Mouse (Mus musculus): Measurements from ENCODE around the gene Usf3.

The Usf3 gene

DNA sequence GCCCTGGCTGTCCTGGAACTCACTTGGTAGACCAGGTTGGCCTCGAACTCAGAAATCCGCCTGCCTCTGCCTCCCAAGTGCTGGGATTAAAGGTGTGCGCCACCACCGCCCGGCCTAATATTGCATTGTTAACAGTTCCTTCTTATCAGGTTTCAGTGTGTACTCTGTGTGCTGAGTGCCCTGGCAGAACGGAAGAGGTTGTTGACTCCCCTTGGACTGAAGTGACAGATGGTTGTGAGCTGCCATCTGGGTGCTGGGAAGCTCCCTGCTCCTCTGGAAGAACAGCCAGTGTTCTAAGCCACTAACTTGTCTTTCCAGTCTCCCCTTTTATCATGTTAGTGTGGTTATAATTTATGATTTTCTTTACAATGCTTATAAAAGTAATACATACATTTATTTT is 31.3 kb downstream of the Usf3 start:
- Histone ChIP-seq H3K4me1 (replicated peaks; ENCODE audit: low read depth, low read length) (peaks cover 12% of the 10 kb centered on the region), H3K36me3 (ENCODE audit: insufficient read depth, low read length) (peaks cover 18% of the 10 kb centered on the region), H3K27me3 (ENCODE audit: insufficient read depth, low read length) (no peaks in the 10 kb centered on the region), H3K4me3 (replicated peaks; ENCODE audit: low read length) (no peak overlapping the region), H3K9me3 (ENCODE audit: low read length) (no peaks in the 10 kb centered on the region)
- TF ChIP-seq CTCF (conservative IDR thresholded peaks at IDR 0.05; ENCODE audit: low read length) (no peak), POU5F1 (IDR thresholded peaks at IDR 0.05; ENCODE audit: borderline replicate concordance, low read length) (no peak), NANOG (IDR thresholded peaks at IDR 0.05; ENCODE audit: borderline replicate concordance, low read length) (no peak)

DNA sequence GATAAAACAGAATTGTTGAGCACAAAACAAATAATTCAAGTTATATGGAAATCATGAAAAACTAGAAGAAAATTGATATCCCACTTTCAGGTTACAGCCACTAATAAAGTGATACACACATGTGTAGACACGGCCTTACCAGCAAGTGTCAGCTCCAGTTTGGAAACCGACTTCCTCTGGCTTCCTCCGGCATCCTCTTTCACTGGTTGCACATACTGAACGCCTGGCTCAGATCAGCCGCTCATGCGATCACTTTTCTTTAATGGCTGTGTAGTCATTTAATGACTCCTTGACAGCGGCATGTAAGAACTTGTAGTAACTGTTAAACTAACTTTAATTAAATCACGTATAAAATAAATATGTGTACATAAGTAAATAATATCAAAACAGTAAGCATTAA is 32.9 kb downstream of the Usf3 start:
- no peak for TF ChIP-seq POU5F1 (IDR thresholded peaks at IDR 0.05; ENCODE audit: borderline replicate concordance, low read length)
- TF ChIP-seq CTCF (conservative IDR thresholded peaks at IDR 0.05; ENCODE audit: low read length): no peak
- TF ChIP-seq NANOG (IDR thresholded peaks at IDR 0.05; ENCODE audit: borderline replicate concordance, low read length): no peak
- Histone ChIP-seq H3K4me1 (replicated peaks; ENCODE audit: low read depth, low read length) (peaks cover 20% of the 10 kb centered on the region), H3K36me3 (ENCODE audit: insufficient read depth, low read length) (peaks cover 18% of the 10 kb centered on the region), H3K27me3 (ENCODE audit: insufficient read depth, low read length) (no peaks in the 10 kb centered on the region), H3K4me3 (replicated peaks; ENCODE audit: low read length) (no peak overlapping the region), H3K9me3 (ENCODE audit: low read length) (no peaks in the 10 kb centered on the region)

DNA sequence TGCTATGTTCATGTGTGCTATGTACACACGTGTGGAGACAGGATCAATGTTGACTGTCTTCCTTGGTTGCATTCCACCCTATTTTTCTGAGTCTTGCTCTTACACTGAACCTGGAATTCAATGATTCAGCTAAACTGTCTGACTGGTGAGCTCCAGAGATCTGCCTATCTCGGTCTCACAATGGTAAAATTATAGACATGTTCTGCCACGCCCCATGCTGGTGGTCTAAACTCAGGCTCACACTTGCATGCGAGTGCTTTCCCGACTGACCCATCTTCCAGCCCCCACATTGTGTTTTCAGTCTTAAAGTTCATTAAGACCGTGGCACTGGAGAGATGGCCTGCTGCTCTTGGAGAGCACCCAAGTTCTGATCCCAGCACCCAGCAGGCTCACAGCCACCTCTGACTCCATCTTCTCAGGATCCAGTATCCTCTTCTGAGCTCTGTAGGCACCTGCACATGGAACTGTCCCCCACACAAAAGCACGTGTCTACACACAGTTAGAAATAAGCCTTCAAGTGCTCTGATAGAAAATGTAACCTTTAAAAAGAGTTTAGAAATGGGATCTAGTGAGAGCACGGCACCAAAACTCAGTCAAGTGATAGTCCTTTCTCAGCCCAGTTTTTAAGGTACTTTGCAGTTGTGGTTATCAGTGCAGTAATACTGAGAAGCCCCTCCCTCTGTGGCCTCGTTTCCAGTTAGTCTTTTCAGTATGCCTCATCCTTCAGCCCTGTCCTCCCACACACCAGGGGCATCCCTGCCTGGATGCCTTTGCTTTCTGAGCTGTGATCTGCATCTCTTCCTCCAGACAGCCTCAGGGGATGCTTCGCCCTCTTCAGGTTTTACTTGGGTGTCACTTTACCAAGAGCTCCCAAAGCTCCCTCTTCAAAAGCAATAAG is 37.4 kb downstream of the Usf3 start:
- Histone ChIP-seq H3K4me3 (replicated peaks; ENCODE audit: low read length) (no peak overlapping the region), H3K4me1 (replicated peaks; ENCODE audit: low read depth, low read length) (peaks cover 21% of the 10 kb centered on the region), H3K36me3 (ENCODE audit: insufficient read depth, low read length) (peaks cover 25% of the 10 kb centered on the region), H3K9me3 (ENCODE audit: low read length) (no peaks in the 10 kb centered on the region), H3K27me3 (ENCODE audit: insufficient read depth, low read length) (no peaks in the 10 kb centered on the region)
- no peak for TF ChIP-seq NANOG (IDR thresholded peaks at IDR 0.05; ENCODE audit: borderline replicate concordance, low read length)
- no peak for TF ChIP-seq POU5F1 (IDR thresholded peaks at IDR 0.05; ENCODE audit: borderline replicate concordance, low read length)
- TF ChIP-seq CTCF (conservative IDR thresholded peaks at IDR 0.05; ENCODE audit: low read length): no peak

GRCm38 (mm10) chr16:44211054-44211414 is 38.0 kb downstream of the Usf3 start:
- H3K4me3 ChIP-seq (replicated peaks; ENCODE audit: low read length): no peak overlapping the region
- TF ChIP-seq POU5F1 (IDR thresholded peaks at IDR 0.05; ENCODE audit: borderline replicate concordance, low read length) (no peak), CTCF (conservative IDR thresholded peaks at IDR 0.05; ENCODE audit: low read length) (no peak), NANOG (IDR thresholded peaks at IDR 0.05; ENCODE audit: borderline replicate concordance, low read length) (no peak)
- H3K9me3 ChIP-seq (ENCODE audit: low read length): no peaks in the 10 kb centered on the region
- peaks cover 31% of the 10 kb centered on the region for H3K36me3 ChIP-seq (ENCODE audit: insufficient read depth, low read length)
- no peaks in the 10 kb centered on the region for H3K27me3 ChIP-seq (ENCODE audit: insufficient read depth, low read length)
- peaks cover 21% of the 10 kb centered on the region for H3K4me1 ChIP-seq (replicated peaks; ENCODE audit: low read depth, low read length)

DNA sequence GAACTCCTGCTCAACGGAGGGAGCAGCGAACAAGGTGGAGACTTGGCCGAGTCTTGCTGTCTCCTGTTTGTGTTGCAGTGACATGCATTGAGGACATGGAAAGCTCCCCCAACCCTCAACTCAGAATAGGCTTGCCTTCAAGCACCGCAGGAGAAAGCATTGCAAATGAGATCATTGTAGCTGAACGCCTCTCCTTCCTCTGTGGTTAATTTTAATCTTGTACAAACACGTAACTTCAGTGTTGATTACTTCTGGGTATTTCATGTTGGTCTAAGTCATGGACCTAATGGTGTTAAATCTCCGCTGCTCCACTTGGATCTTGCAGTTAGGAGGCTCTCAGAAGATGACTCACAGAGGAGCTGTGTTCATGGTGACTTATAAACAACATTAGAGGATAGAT is 39.7 kb downstream of the Usf3 start:
- H3K36me3 ChIP-seq (ENCODE audit: insufficient read depth, low read length): peaks cover 46% of the 10 kb centered on the region
- TF ChIP-seq NANOG (IDR thresholded peaks at IDR 0.05; ENCODE audit: borderline replicate concordance, low read length) (no peak), CTCF (conservative IDR thresholded peaks at IDR 0.05; ENCODE audit: low read length) (no peak), POU5F1 (IDR thresholded peaks at IDR 0.05; ENCODE audit: borderline replicate concordance, low read length) (no peak)
- H3K9me3 ChIP-seq (ENCODE audit: low read length): no peaks in the 10 kb centered on the region
- H3K27me3 ChIP-seq (ENCODE audit: insufficient read depth, low read length): no peaks in the 10 kb centered on the region
- H3K4me1 ChIP-seq (replicated peaks; ENCODE audit: low read depth, low read length): peaks cover 13% of the 10 kb centered on the region
- no peak overlapping the region for H3K4me3 ChIP-seq (replicated peaks; ENCODE audit: low read length)

DNA sequence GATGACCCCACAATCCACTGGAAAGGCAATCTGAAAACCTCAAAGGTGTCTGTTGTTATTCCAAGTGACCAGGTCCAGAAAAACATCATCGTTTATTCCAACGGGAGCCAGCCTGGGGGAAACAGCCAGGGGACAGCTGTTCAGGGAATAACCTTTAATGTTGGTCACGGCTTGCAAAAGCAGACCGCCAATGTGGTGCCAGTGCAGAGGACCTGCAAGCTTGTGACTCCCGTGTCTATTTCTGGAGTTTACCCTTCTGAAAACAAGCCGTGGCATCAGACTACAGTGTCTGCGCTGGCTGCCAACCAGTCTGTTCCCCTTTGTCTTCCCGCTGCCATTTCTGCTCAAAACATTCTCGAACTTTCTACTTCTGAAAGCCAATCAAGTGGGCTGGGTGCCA is 42.5 kb downstream of the Usf3 start:
- H3K4me3 ChIP-seq (replicated peaks; ENCODE audit: low read length): no peak overlapping the region
- no peak for TF ChIP-seq CTCF (conservative IDR thresholded peaks at IDR 0.05; ENCODE audit: low read length)
- H3K36me3 ChIP-seq (ENCODE audit: insufficient read depth, low read length): peaks cover 66% of the 10 kb centered on the region
- H3K27me3 ChIP-seq (ENCODE audit: insufficient read depth, low read length): no peaks in the 10 kb centered on the region
- H3K4me1 ChIP-seq (replicated peaks; ENCODE audit: low read depth, low read length): peaks cover 6% of the 10 kb centered on the region
- no peaks in the 10 kb centered on the region for H3K9me3 ChIP-seq (ENCODE audit: low read length)

- peaks cover 71% of the 10 kb centered on the region for H3K36me3 ChIP-seq (ENCODE audit: insufficient read depth, low read length)
- no peaks in the 10 kb centered on the region for H3K9me3 ChIP-seq (ENCODE audit: low read length)
- TF ChIP-seq CTCF (conservative IDR thresholded peaks at IDR 0.05; ENCODE audit: low read length) (no peak), NANOG (IDR thresholded peaks at IDR 0.05; ENCODE audit: borderline replicate concordance, low read length) (no peak), POU5F1 (IDR thresholded peaks at IDR 0.05; ENCODE audit: borderline replicate concordance, low read length) (no peak)
- H3K4me3 ChIP-seq (replicated peaks; ENCODE audit: low read length): no peak overlapping the region
- H3K27me3 ChIP-seq (ENCODE audit: insufficient read depth, low read length): no peaks in the 10 kb centered on the region
- no peaks in the 10 kb centered on the region for H3K4me1 ChIP-seq (replicated peaks; ENCODE audit: low read depth, low read length)
These were observed 43.4 kb downstream of the Usf3 start for GRCm38 (mm10) chr16:44216417-44216816.

- H3K4me1 ChIP-seq (replicated peaks; ENCODE audit: low read depth, low read length): no peaks in the 10 kb centered on the region; the same call in 1 of the 2 replicates
- H3K27me3 ChIP-seq (ENCODE audit: insufficient read depth, low read length): no peaks in the 10 kb centered on the region
- TF ChIP-seq NANOG (IDR thresholded peaks at IDR 0.05; ENCODE audit: borderline replicate concordance, low read length) (no peak), CTCF (conservative IDR thresholded peaks at IDR 0.05; ENCODE audit: low read length) (no peak), POU5F1 (IDR thresholded peaks at IDR 0.05; ENCODE audit: borderline replicate concordance, low read length) (no peak)
- H3K4me3 ChIP-seq (replicated peaks; ENCODE audit: low read length): no peak overlapping the region
- peaks cover 44% of the 10 kb centered on the region for H3K36me3 ChIP-seq (ENCODE audit: insufficient read depth, low read length)
- H3K9me3 ChIP-seq (ENCODE audit: low read length): no peaks in the 10 kb centered on the region
These were observed 48.4 kb downstream of the Usf3 start for GRCm38 (mm10) chr16:44221463-44221862.

All from E14TG2a.4 (cell line).